ENCODE assay signal across 8 mouse cellular contexts in genomic region chr5:122500563-122500962, GRCm38 (mm10). TPM values are rescaled to one million over a fixed set of nuclear protein-coding genes. Genes with fewer than 3 reads are reported as not detected.
DNase-seq lines count a peak whose midpoint lies in the region; ATAC-seq and TF ChIP-seq lines count a peak whose summit lies in the region.

No protein-coding gene starts in this region.

- ATAC-seq in embryonic facial prominence, embryonic 12.5 days (ENCODE audit: insufficient number of reproducible peaks, insufficient read depth, low FRiP score, low TSS enrichment): no peak
- no peak for ATAC-seq in intestine, embryonic 14.5 days (replicated peaks; ENCODE audit: low FRiP score, low TSS enrichment, low read depth)
- ATAC-seq in midbrain, postnatal 0 days (ENCODE audit: low FRiP score): no peak

- DNase-seq in layer of hippocampus, adult 2 months (ENCODE audit: low spot score in 2 of 2): no peak
- no peak for DNase-seq in layer of hippocampus, postnatal 25 days (ENCODE audit: extremely low spot score in 1 of 2, low spot score in 1 of 2)
- no peak for DNase-seq in intestine, embryonic 14.5 days (ENCODE audit: low spot score)
- no peak for DNase-seq in midbrain, postnatal 0 days (ENCODE audit: low spot score)
- DNase-seq in urinary bladder, postnatal 25 days (ENCODE audit: low spot score): no peak
- no peak for DNase-seq in layer of hippocampus, adult 8-10 months (ENCODE audit: low spot score in 2 of 2)
- no peak for DNase-seq in retina, postnatal 1 day

- no peak for TF ChIP-seq CTCF in layer of hippocampus, adult 2 months (conservative IDR thresholded peaks at IDR 0.05)
- no peak for TF ChIP-seq CTCF in midbrain, postnatal 0 days (IDR thresholded peaks at IDR 0.05)

- H3K4me1 ChIP-seq in embryonic facial prominence, embryonic 12.5 days: peaks cover 36% of the 10 kb centered on the region
- peaks cover 24% of the 10 kb centered on the region for H3K4me1 ChIP-seq in intestine, embryonic 14.5 days (replicated peaks; ENCODE audit: control insufficient read depth, insufficient read depth, low read length)
- H3K4me1 ChIP-seq in midbrain, postnatal 0 days (ENCODE audit: insufficient read depth, low read length): peaks cover 21% of the 10 kb centered on the region

- peak overlapping the region; percentile 81 for H3K4me3 ChIP-seq in layer of hippocampus, adult 2 months
- H3K4me3 ChIP-seq in embryonic facial prominence, embryonic 12.5 days: peak overlapping the region; percentile 97
- peak overlapping the region; percentile 96 for H3K4me3 ChIP-seq in intestine, embryonic 14.5 days (ENCODE audit: low read depth, low read length)
- peak overlapping the region; percentile 95 for H3K4me3 ChIP-seq in midbrain, postnatal 0 days (ENCODE audit: low read depth, low read length)

- H3K27ac ChIP-seq in layer of hippocampus, adult 2 months: peak overlapping the region; percentile 97
- H3K27ac ChIP-seq in embryonic facial prominence, embryonic 12.5 days: no peak overlapping the region
- H3K27ac ChIP-seq in intestine, embryonic 14.5 days (ENCODE audit: low read depth): 0 out of 2 replicates have a peak overlapping the region, but pooled peaks have one; percentile 99
- H3K27ac ChIP-seq in midbrain, postnatal 0 days (ENCODE audit: low read depth, low read length): peak overlapping the region; percentile 100

- H3K4me2 ChIP-seq in embryonic facial prominence, embryonic 12.5 days (replicated peaks): peak overlapping the region; percentile 60
- peak overlapping the region; percentile 77 for H3K4me2 ChIP-seq in intestine, embryonic 14.5 days (ENCODE audit: low read length)
- H3K4me2 ChIP-seq in midbrain, postnatal 0 days (ENCODE audit: low read depth, low read length, poor library complexity, severe bottlenecking): peak overlapping the region; percentile 75

- peak overlapping the region; percentile 99 for H3K9ac ChIP-seq in embryonic facial prominence, embryonic 12.5 days
- peak overlapping the region; percentile 99 for H3K9ac ChIP-seq in intestine, embryonic 14.5 days (ENCODE audit: low read length)
- H3K9ac ChIP-seq in midbrain, postnatal 0 days (replicated peaks; ENCODE audit: low read length, poor library complexity, severe bottlenecking): peak overlapping the region; percentile 99

- no peaks in the 10 kb centered on the region for H3K9me3 ChIP-seq in embryonic facial prominence, embryonic 12.5 days
- no peaks in the 10 kb centered on the region for H3K9me3 ChIP-seq in intestine, embryonic 14.5 days (ENCODE audit: control insufficient read depth, low read length)
- H3K9me3 ChIP-seq in midbrain, postnatal 0 days (ENCODE audit: low read length): no peaks in the 10 kb centered on the region

- no peaks in the 10 kb centered on the region for H3K27me3 ChIP-seq in embryonic facial prominence, embryonic 12.5 days
- H3K27me3 ChIP-seq in intestine, embryonic 14.5 days (replicated peaks; ENCODE audit: control insufficient read depth, insufficient read depth, low read length): no peaks in the 10 kb centered on the region
- no peaks in the 10 kb centered on the region for H3K27me3 ChIP-seq in midbrain, postnatal 0 days (ENCODE audit: insufficient read depth, low read length)

- peaks cover 24% of the 10 kb centered on the region for H3K36me3 ChIP-seq in embryonic facial prominence, embryonic 12.5 days
- peaks cover 38% of the 10 kb centered on the region for H3K36me3 ChIP-seq in intestine, embryonic 14.5 days (ENCODE audit: control insufficient read depth, insufficient read depth, low read length)
- 0 out of 2 replicates have a peak, but pooled peaks cover 8% of the 10 kb centered on the region for H3K36me3 ChIP-seq in midbrain, postnatal 0 days (ENCODE audit: insufficient read depth, low read length)

- WGBS in embryonic facial prominence, embryonic 12.5 days: 28% methylated on average over 5 of the region's 5 CpGs
- 24% methylated on average over 5 of the region's 5 CpGs for WGBS in intestine, embryonic 14.5 days
- 36% methylated on average over 5 of the region's 5 CpGs for WGBS in midbrain, postnatal 0 days

RNA-seq across cellular contexts. Expression of gene Atp2a2, which starts 1.5 kb away (rescaled TPM):
- total RNA-seq in layer of hippocampus, adult 2 months (2021): 100 to 1,000 TPM; 588 to 630 TPM
- total RNA-seq in layer of hippocampus, postnatal 25 days (2021): 100 to 1,000 TPM; 629 to 650 TPM
- polyA plus RNA-seq in embryonic facial prominence, embryonic 12.5 days (2016; fragmentation: Nextera tagmentation; extraction: Ambion mirVana): 51.3 and 51.5 TPM in 2 replicates
- polyA plus RNA-seq in intestine, embryonic 14.5 days (2014; fragmentation: Nextera tagmentation; extraction: Ambion mirVana): 39.6 and 43.4 TPM in 2 replicates
- 202 and 210 TPM in 2 replicates for total RNA-seq in midbrain, postnatal 0 days (2014; rRNA removed)
- 40.4 and 45.2 TPM in 2 replicates for polyA plus RNA-seq in midbrain, postnatal 0 days (2015; fragmentation: Nextera tagmentation; extraction: Ambion mirVana)
- 100 to 1,000 TPM; 558 to 681 (median 612) TPM for total RNA-seq in layer of hippocampus, adult 8-10 months (2022)
